Mouse (Mus musculus) hindbrain, embryonic 16.5 days (tissue): ENCODE results near the gene Srpk2. TPM values are rescaled to one million over a fixed set of nuclear protein-coding genes. Genes with fewer than 3 reads are reported as not detected.

Experiments used
- ATAC-seq: fragments of 200-750 bp; cut with Nextera tagmentation; 2 replicates; pipeline ENCODE4 v1.8.0; 2017; ENCODE audit warnings: moderate TSS enrichment, moderate library complexity
- H3K27ac ChIP-seq: fragments of 300-500 bp; sonication (generic); 2 replicates; pipeline ENCODE4 v1.5.1; 2014; ENCODE audit warnings: low read depth, mild to moderate bottlenecking, control low read depth, low read length, moderate library complexity
- H3K27me3 ChIP-seq: fragments of 300-500 bp; sonication (generic); replicated peaks from 2 replicates; pipeline ENCODE4 v1.6.1; 2014; ENCODE audit warnings: low read length; ENCODE audit not compliant: control insufficient read depth, insufficient read depth
- H3K36me3 ChIP-seq: fragments of 300-500 bp; sonication (generic); 2 replicates; pipeline ENCODE4 v1.6.1; 2014; ENCODE audit warnings: mild to moderate bottlenecking, low read length, moderate library complexity, mixed read lengths; ENCODE audit not compliant: control insufficient read depth, insufficient read depth
- H3K4me1 ChIP-seq: fragments of 300-500 bp; sonication (generic); 2 replicates; pipeline ENCODE4 v1.6.1; 2014; ENCODE audit warnings: low read depth, low read length; ENCODE audit not compliant: control insufficient read depth, insufficient read depth
- H3K4me2 ChIP-seq: fragments of 300-500 bp; sonication (generic); 2 replicates; pipeline ENCODE4 v1.6.1; 2014; ENCODE audit warnings: mild to moderate bottlenecking, low read length, control low read depth, moderate library complexity
- H3K4me3 ChIP-seq: fragments of 300-500 bp; sonication (generic); 2 replicates; pipeline ENCODE4 v1.5.1; 2014; ENCODE audit warnings: mild to moderate bottlenecking, low read length, control low read depth, moderate library complexity
- H3K9ac ChIP-seq: fragments of 300-500 bp; sonication (generic); 2 replicates; pipeline ENCODE4 v1.6.1; 2014; ENCODE audit warnings: low read depth, mild to moderate bottlenecking, control low read depth, low read length, moderate library complexity
- H3K9me3 ChIP-seq: fragments of 300-500 bp; sonication (generic); 2 replicates; pipeline ENCODE4 v1.6.1; 2014; ENCODE audit warnings: mild to moderate bottlenecking, low read length, moderate library complexity; ENCODE audit not compliant: control insufficient read depth
- whole genome bisulfite sequencing: fragments of 180-500 bp; shearing (Covaris S2); extraction: QIAGEN DNeasy Blood & Tissue Kit; methylation state at CpG from one replicate; pipeline ENCODE4 v1.1.7; 2014; 5-methylcytosine and 5-hydroxymethylcytosine counted together
- polyA plus RNA-seq: library from polyadenylated mRNA; unstranded; fragments of >200 nt; fragmentation: Nextera tagmentation; extraction: Ambion mirVana; gene quantifications from 2 replicates; pipeline ENCODE4 v1.2.1, GENCODE M21; 2015

Srpk2 gene
- polyA plus RNA-seq, 1 experiment from 2014 or later = 108 TPM

DNA sequence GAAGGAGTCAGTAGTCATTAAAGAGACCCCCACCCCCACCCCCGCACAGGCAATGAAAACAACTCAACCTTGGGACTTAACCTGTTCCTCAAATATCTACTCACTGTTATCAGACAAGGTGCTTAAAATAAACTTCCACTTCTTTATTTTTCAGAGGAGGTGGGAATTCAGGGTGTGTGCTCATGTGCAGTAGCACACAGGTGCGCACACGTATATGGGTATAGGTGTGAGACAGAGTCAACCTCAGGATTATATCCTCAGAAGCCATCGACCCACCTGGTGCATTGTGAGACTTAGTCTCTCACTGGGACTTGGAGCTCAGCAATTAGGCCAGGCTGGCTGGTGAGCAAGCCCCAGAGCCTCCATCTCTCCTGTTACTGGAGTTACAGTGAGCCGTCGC, 153.3 kb downstream of the Srpk2 start:
- Histone ChIP-seq H3K9ac (no peak overlapping the region), H3K4me1 (no peaks in the 10 kb centered on the region), H3K4me2 (no peak overlapping the region), H3K27me3 (no peaks in the 10 kb centered on the region), H3K4me3 (no peak overlapping the region), H3K36me3 (peaks cover 5% of the 10 kb centered on the region; the same call in 1 of the 2 replicates), H3K9me3 (no peaks in the 10 kb centered on the region), H3K27ac (no peak overlapping the region)
- no peak for ATAC-seq
- WGBS = 98% methylated on average over 6 of the region's 6 CpGs

GRCm38 (mm10) chr5:23524621-23525020, 159.8 kb downstream of the Srpk2 start:
- no peak overlapping the region for H3K4me2 ChIP-seq
- no peaks in the 10 kb centered on the region for H3K4me1 ChIP-seq
- H3K9me3 ChIP-seq = no peaks in the 10 kb centered on the region
- no peak overlapping the region for H3K9ac ChIP-seq
- no peak overlapping the region for H3K4me3 ChIP-seq
- H3K36me3 ChIP-seq = peaks cover 20% of the 10 kb centered on the region
- H3K27me3 ChIP-seq = no peaks in the 10 kb centered on the region
- no peak for ATAC-seq
- no peak overlapping the region for H3K27ac ChIP-seq
- WGBS = 83% methylated on average over 3 of the region's 3 CpGs

- no peaks in the 10 kb centered on the region for H3K9me3 ChIP-seq
- H3K4me1 ChIP-seq = no peaks in the 10 kb centered on the region; the same call in 1 of the 2 replicates
- no peak overlapping the region for H3K4me2 ChIP-seq
- no peaks in the 10 kb centered on the region for H3K27me3 ChIP-seq
- no peak for ATAC-seq
- peaks cover 20% of the 10 kb centered on the region for H3K36me3 ChIP-seq
- 67% methylated on average over 3 of the region's 3 CpGs for WGBS
- H3K9ac ChIP-seq = no peak overlapping the region
- no peak overlapping the region for H3K4me3 ChIP-seq
- no peak overlapping the region for H3K27ac ChIP-seq
Measured at GRCm38 (mm10) chr5:23523936-23524335, 160.5 kb downstream of the Srpk2 start.

DNA sequence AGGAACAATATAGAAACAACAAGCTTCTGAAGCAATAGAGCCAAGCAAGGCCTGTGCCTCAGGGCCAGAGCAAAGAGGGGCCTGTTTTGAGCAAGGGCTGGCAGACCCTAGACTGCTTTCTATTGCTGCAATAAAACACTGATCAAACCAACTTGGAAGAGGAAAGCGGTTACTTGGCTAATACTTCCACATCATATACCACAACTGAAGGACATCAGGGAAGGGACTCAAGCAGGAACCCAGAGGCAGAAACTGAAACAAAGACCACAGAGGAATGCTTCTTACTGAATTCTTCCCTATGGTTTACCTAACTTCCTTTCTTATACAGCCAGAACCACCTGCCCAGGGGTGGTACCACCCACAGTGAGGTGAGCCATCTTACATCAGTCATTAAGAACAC, 162.8 kb downstream of the Srpk2 start:
- no peak overlapping the region for H3K4me2 ChIP-seq
- H3K27ac ChIP-seq = no peak overlapping the region
- no peak overlapping the region for H3K9ac ChIP-seq
- H3K36me3 ChIP-seq = peaks cover 17% of the 10 kb centered on the region; the same call in 1 of the 2 replicates
- WGBS = 81% methylated on average over 1 of the region's 1 CpGs
- no peaks in the 10 kb centered on the region for H3K9me3 ChIP-seq
- no peaks in the 10 kb centered on the region for H3K27me3 ChIP-seq
- H3K4me3 ChIP-seq = no peak overlapping the region
- peaks cover 7% of the 10 kb centered on the region for H3K4me1 ChIP-seq
- ATAC-seq = no peak

GRCm38 (mm10) chr5:23519679-23520078, 164.7 kb downstream of the Srpk2 start:
- H3K36me3 ChIP-seq = peaks cover 13% of the 10 kb centered on the region; the same call in 1 of the 2 replicates
- no peak overlapping the region for H3K27ac ChIP-seq
- H3K27me3 ChIP-seq = no peaks in the 10 kb centered on the region
- no peak overlapping the region for H3K4me2 ChIP-seq
- H3K4me1 ChIP-seq = peaks cover 7% of the 10 kb centered on the region
- no peak overlapping the region for H3K4me3 ChIP-seq
- H3K9ac ChIP-seq = no peak overlapping the region
- no peak for ATAC-seq
- 94% methylated on average over 3 of the region's 3 CpGs for WGBS
- H3K9me3 ChIP-seq = no peaks in the 10 kb centered on the region

GRCm38 (mm10) chr5:23518673-23519072, 165.7 kb downstream of the Srpk2 start:
- H3K4me2 ChIP-seq = no peak overlapping the region
- H3K4me3 ChIP-seq = no peak overlapping the region
- H3K27ac ChIP-seq = no peak overlapping the region
- 51% methylated on average over 3 of the region's 3 CpGs for whole genome bisulfite sequencing
- no peaks in the 10 kb centered on the region for H3K27me3 ChIP-seq
- ATAC-seq = peak; percentile 44; the same call in 1 of the 2 replicates
- H3K36me3 ChIP-seq = peaks cover 7% of the 10 kb centered on the region; the same call in 1 of the 2 replicates
- no peak overlapping the region for H3K9ac ChIP-seq
- H3K4me1 ChIP-seq = peaks cover 7% of the 10 kb centered on the region
- no peaks in the 10 kb centered on the region for H3K9me3 ChIP-seq

DNA sequence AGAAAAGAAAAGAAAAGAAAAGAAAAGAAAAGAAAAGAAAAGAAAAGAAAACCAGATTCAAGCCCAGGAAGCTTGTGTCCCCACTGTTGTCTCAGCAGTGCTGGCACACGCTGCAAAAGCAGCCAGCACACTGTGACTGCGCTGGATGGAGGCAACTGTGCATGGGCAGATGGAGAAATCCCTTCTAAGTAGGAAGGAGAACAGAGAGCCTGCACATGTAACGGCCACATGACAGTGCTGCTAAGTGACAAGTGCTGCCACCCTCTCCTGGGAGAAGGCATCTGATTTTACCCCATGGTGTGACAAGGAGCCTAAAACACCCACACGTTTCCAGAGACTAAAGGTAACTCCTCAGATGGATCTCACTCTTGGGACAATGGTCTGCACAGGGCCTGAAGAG, 166.6 kb downstream of the Srpk2 start:
- Histone ChIP-seq H3K4me1 (peaks cover 7% of the 10 kb centered on the region), H3K27me3 (no peaks in the 10 kb centered on the region), H3K9ac (no peak overlapping the region), H3K4me2 (no peak overlapping the region), H3K27ac (0 out of 2 replicates have a peak overlapping the region, but pooled peaks have one; percentile 26), H3K9me3 (no peaks in the 10 kb centered on the region), H3K36me3 (peaks cover 14% of the 10 kb centered on the region), H3K4me3 (no peak overlapping the region)
- WGBS = 57% methylated on average over 4 of the region's 4 CpGs
- no peak for ATAC-seq

GRCm38 (mm10) chr5:23516962-23517361, 167.5 kb downstream of the Srpk2 start:
- Histone ChIP-seq H3K9ac (no peak overlapping the region), H3K4me1 (peaks cover 7% of the 10 kb centered on the region), H3K4me3 (no peak overlapping the region), H3K9me3 (no peaks in the 10 kb centered on the region), H3K27me3 (no peaks in the 10 kb centered on the region), H3K27ac (no peak overlapping the region), H3K4me2 (no peak overlapping the region), H3K36me3 (peaks cover 16% of the 10 kb centered on the region)
- WGBS = 30% methylated on average over 3 of the region's 3 CpGs
- ATAC-seq = no peak

- Histone ChIP-seq H3K36me3 (peaks cover 14% of the 10 kb centered on the region), H3K27me3 (no peaks in the 10 kb centered on the region), H3K27ac (no peak overlapping the region), H3K4me1 (peaks cover 7% of the 10 kb centered on the region), H3K4me3 (no peak overlapping the region), H3K9ac (no peak overlapping the region), H3K9me3 (no peaks in the 10 kb centered on the region), H3K4me2 (no peak overlapping the region)
- no peak for ATAC-seq
- WGBS = 92% methylated on average over 10 of the region's 10 CpGs
Measured at GRCm38 (mm10) chr5:23515038-23515437, 169.4 kb downstream of the Srpk2 start.

DNA sequence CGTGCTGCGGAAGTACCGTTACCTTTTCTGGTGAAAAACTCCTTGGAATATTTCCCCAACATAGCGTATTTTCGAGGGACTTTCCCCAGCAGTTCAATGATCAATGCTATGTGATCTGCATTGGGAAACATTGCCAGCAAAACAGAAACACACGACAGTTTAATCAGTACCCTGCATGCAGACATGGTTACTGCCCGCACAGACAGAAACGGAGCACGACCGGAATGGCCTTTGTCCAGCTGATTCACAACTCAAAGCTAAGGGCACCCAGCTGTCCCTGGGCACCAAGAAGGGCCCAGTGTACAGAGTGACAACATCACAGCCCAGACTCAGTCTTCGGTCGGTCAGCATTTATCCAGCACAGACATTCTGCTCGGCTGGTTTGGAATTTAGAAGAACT, 170.9 kb downstream of the Srpk2 start:
- no peak overlapping the region for H3K4me2 ChIP-seq
- no peaks in the 10 kb centered on the region for H3K9me3 ChIP-seq
- peaks cover 14% of the 10 kb centered on the region for H3K36me3 ChIP-seq
- no peak overlapping the region for H3K27ac ChIP-seq
- H3K4me3 ChIP-seq = no peak overlapping the region
- no peaks in the 10 kb centered on the region for H3K27me3 ChIP-seq
- WGBS = 93% methylated on average over 13 of the region's 13 CpGs
- ATAC-seq = no peak
- peaks cover 5% of the 10 kb centered on the region for H3K4me1 ChIP-seq
- no peak overlapping the region for H3K9ac ChIP-seq
